Mouse (Mus musculus) brain, embryonic 14.5 days (tissue): ENCODE measurements at regions not wholly inside any gene's neighbourhood (a gene's known extent, or its start where the extent isn't known, plus 50 kb on each side); places are given as distances from the start of the nearest gene placed in this dataset.

Experiments used
- CTCF ChIP-seq: fragments of 200-500 bp; IDR thresholded peaks from 2 replicates; pipeline ENCODE4 v1.5.1; 2012; ENCODE audit warnings: inconsistent platforms, mild to moderate bottlenecking, moderate library complexity, borderline replicate concordance; ENCODE audit not compliant: insufficient read depth, insufficient read length; ENCODE audit errors: extremely low read depth
- POLR2A ChIP-seq: fragments of 200-500 bp; IDR thresholded peaks from 2 replicates; pipeline ENCODE4 v1.6.1; 2012; ENCODE audit warnings: mild to moderate bottlenecking, inconsistent platforms, borderline replicate concordance; ENCODE audit not compliant: poor library complexity, insufficient read depth, insufficient read length, severe bottlenecking; ENCODE audit errors: extremely low read depth

GRCm38 (mm10) chr10:98748856-98749583, 165.2 kb upstream of the Atp2b1 start:
- no peak for TF ChIP-seq CTCF
- no peak for TF ChIP-seq POLR2A
